ENCODE assay signal across 8 mouse cellular contexts in the genomic region with DNA sequence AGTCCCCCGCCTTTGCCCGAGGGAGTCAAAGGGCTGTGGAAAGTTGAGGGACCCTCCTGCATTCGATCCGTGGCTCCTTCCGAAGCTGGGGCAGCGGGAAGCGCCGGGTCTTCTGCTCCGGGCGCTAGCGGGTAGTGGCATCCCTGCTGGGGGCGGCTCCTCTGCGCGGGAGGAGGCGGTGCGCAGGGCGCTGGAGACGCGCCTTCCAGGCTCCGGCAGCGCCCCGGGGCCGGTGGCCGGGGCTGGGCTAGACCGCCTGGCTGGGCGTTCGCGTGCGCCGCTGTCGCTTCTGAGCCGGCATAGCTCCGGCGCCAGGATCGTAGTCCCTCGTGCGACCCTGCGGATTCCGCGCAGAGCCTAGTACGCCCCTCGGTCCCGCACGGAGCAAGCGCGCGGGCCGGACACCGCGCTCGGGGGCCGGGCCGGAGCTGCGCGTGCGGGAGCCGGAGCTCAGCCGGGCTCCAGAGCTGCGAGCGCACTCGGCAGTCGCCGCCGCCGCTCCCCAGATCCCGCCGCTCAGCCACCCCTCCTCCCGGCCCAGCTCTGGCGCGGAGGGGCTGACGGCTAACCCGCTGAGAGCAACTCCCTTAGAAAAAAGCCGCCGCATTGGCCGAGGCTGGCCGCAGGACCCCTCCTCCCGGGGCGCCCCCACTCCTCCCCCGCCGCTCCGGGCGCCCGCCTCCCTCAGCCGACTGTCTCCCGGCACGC. TPM values are rescaled to one million over a fixed set of nuclear protein-coding genes. Genes with fewer than 3 reads are reported as not detected.
DNase-seq lines count a peak whose midpoint lies in the region; ATAC-seq and TF ChIP-seq lines count a peak whose summit lies in the region.

Gene Bmper, plus strand, starts transcription at position 236 of the 708 bp plus-strand sequence.

- H3K9me3 ChIP-seq in heart, embryonic 13.5 days: no peaks in the 10 kb centered on the region
- no peaks in the 10 kb centered on the region for H3K9me3 ChIP-seq in liver, postnatal 0 days (ENCODE audit: low read length)

- DNase-seq in ES-CJ7 (ENCODE audit: low read depth, low spot score): peak; percentile 50
- peak; percentile 68 to 72 for DNase-seq in adrenal gland, postnatal 36 days
- peak; percentile 77 for DNase-seq in kidney, postnatal 14 days
- DNase-seq in liver, postnatal 0 days: peak; percentile 60
- no peak for DNase-seq in natural killer cell, adult 2 months (ENCODE audit: low spot score in 2 of 2)

- peaks cover 6% of the 10 kb centered on the region for H3K4me1 ChIP-seq in embryonic fibroblast, embryonic 13.5 days (ENCODE audit: control insufficient read depth, insufficient read depth, low read length)
- peaks cover 19% of the 10 kb centered on the region for H3K4me1 ChIP-seq in heart, embryonic 13.5 days
- H3K4me1 ChIP-seq in liver, postnatal 0 days (ENCODE audit: insufficient read depth): no peaks in the 10 kb centered on the region; the same call in 1 of the 2 replicates
- H3K4me1 ChIP-seq in olfactory bulb, adult 2 months (ENCODE audit: control insufficient read depth, insufficient read depth, low read length): peaks cover 13% of the 10 kb centered on the region

- H3K36me3 ChIP-seq in heart, embryonic 13.5 days: no peaks in the 10 kb centered on the region
- H3K36me3 ChIP-seq in liver, postnatal 0 days (replicated peaks; ENCODE audit: insufficient read depth, low read length): no peaks in the 10 kb centered on the region

- TF ChIP-seq CTCF in embryonic fibroblast, embryonic 13.5 days (IDR thresholded peaks at IDR 0.05; ENCODE audit: borderline replicate concordance, insufficient read depth, low read length): no peak
- no peak for TF ChIP-seq CTCF in liver, postnatal 0 days (IDR thresholded peaks at IDR 0.05; ENCODE audit: low read depth)
- TF ChIP-seq CTCF in olfactory bulb, adult 2 months (IDR thresholded peaks at IDR 0.05; ENCODE audit: insufficient read depth, low read depth, low read length): no peak

- H3K4me2 ChIP-seq in heart, embryonic 13.5 days: peak within 1 kb of the TSS; percentile 94
- peak within 1 kb of the TSS; percentile 79 for H3K4me2 ChIP-seq in liver, postnatal 0 days (ENCODE audit: low read depth, low read length)

- peak within 1 kb of the TSS; percentile 89 for H3K9ac ChIP-seq in heart, embryonic 13.5 days
- peak within 1 kb of the TSS; percentile 53 for H3K9ac ChIP-seq in liver, postnatal 0 days (replicated peaks)

- peak within 1 kb of the TSS; percentile 61 for H3K4me3 ChIP-seq in embryonic fibroblast, embryonic 13.5 days (ENCODE audit: insufficient read depth, low read length)
- peak within 1 kb of the TSS; percentile 76 for H3K4me3 ChIP-seq in heart, embryonic 13.5 days
- H3K4me3 ChIP-seq in liver, postnatal 0 days (ENCODE audit: low read depth, low read length): peak within 1 kb of the TSS; percentile 56
- peak within 1 kb of the TSS; percentile 79 for H3K4me3 ChIP-seq in olfactory bulb, adult 2 months (ENCODE audit: insufficient read depth, low read depth, low read length)

- WGBS in heart, embryonic 13.5 days: under 1% methylated on average over 79 of the region's 86 CpGs
- WGBS in liver, postnatal 0 days (ENCODE audit: insufficient replicate concordance): under 1% methylated on average over 60 of the region's 86 CpGs
- under 1% methylated on average over 85 of the region's 86 CpGs for WGBS in olfactory bulb, adult 2 months

- ATAC-seq in heart, embryonic 13.5 days (ENCODE audit: extremely low read depth, insufficient number of reproducible peaks, low FRiP score, low TSS enrichment): peak; percentile 58
- peak; percentile 73 for ATAC-seq in liver, postnatal 0 days

- peak within 1 kb of the TSS; percentile 1; the same call in 1 of the 2 replicates for H3K27ac ChIP-seq in embryonic fibroblast, embryonic 13.5 days (ENCODE audit: insufficient read depth, low read length)
- peak within 1 kb of the TSS; percentile 83 for H3K27ac ChIP-seq in heart, embryonic 13.5 days (replicated peaks)
- H3K27ac ChIP-seq in liver, postnatal 0 days (ENCODE audit: low read depth): peak within 1 kb of the TSS; percentile 34; the same call in 1 of the 2 replicates
- no peak within 1 kb of the TSS for H3K27ac ChIP-seq in olfactory bulb, adult 2 months (ENCODE audit: insufficient read depth, low read depth, low read length)

- peak; percentile 48; the same call in 1 of the 2 replicates for TF ChIP-seq POLR2A in embryonic fibroblast, embryonic 13.5 days (IDR thresholded peaks at IDR 0.05; ENCODE audit: low read depth, low read length)
- TF ChIP-seq POLR2A in olfactory bulb, adult 2 months (IDR thresholded peaks at IDR 0.05; ENCODE audit: insufficient read depth, low read depth, low read length): 0 out of 2 replicates have a peak, but pooled peaks have one; percentile 3

- H3K27me3 ChIP-seq in heart, embryonic 13.5 days (replicated peaks): peaks cover 41% of the 10 kb centered on the region
- H3K27me3 ChIP-seq in liver, postnatal 0 days (ENCODE audit: insufficient read depth, low read length): peaks cover 45% of the 10 kb centered on the region

- no peak for TF ChIP-seq EP300 in liver, postnatal 0 days (IDR thresholded peaks at IDR 0.05; ENCODE audit: low read depth)

RNA-seq across cellular contexts. Expression of gene Bmper, which starts in this region (rescaled TPM):
- total RNA-seq in adrenal gland, postnatal 36 days (2021): 1 to 10 TPM; 2.2 to 2.7 TPM
- polyA plus RNA-seq in embryonic fibroblast, embryonic 13.5 days (2011; ENCODE audit: insufficient read length, low read depth, missing spikeins): 17.2 and 18.0 TPM in 2 replicates
- polyA plus RNA-seq in heart, embryonic 13.5 days (2015; fragmentation: Nextera tagmentation; extraction: Ambion mirVana): 8.3 and 8.4 TPM in 2 replicates
- 0.60 and 0.72 TPM in 2 replicates for polyA plus RNA-seq in liver, postnatal 0 days (2015; fragmentation: Nextera tagmentation; extraction: Ambion mirVana)
- not detected in 2 replicates for polyA plus RNA-seq in olfactory bulb, adult 2 months (2012; ENCODE audit: insufficient read depth, insufficient read length, low replicate concordance, missing spikeins)

Comparison
In these comparisons a context has a peak if more than half of its experiments do, and no peak if none do; other contexts are left out.
1. Peak in DNase-seq, ATAC-seq, H3K4me3 ChIP-seq, H3K27ac ChIP-seq, H3K9ac ChIP-seq and H3K4me2 ChIP-seq in liver, postnatal 0 days; RNA of the gene not detected or under 1 TPM.
2. DNase-seq: peak in ES-CJ7 (single experiment), adrenal gland, postnatal 36 days (2 of 2) and kidney, postnatal 14 days (single experiment); none in natural killer cell, adult 2 months (0 of 2).
3. Peak in every context shown above with its lines, with median percentiles within 50 percentile points of each other: H3K4me3 ChIP-seq.